Mouse (Mus musculus): ENCODE data around the gene Ccl7.

The Ccl7 gene
- long read RNA-seq, experiment 1 = 0 reads
- long read RNA-seq, experiment 2, partial matches to known transcripts = 0 of 4 reads
- long read RNA-seq, experiment 2, other reads (novel, unspliced or antisense) = 0 of 4 reads

DNA sequence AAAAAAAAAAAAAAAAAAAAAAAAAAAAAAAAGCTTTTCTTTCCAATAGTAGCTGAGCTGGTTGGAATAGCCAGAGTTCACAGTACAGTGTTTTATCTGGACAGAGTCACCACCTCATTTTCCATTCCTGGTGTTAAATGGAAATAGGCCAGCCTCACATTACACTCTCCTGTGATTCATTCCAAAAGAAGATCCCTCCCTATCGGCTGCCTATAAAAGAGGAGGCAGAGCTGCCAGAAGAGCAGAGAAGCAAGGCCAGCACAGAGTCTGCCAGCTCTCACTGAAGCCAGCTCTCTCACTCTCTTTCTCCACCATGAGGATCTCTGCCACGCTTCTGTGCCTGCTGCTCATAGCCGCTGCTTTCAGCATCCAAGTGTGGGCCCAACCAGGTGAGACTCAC, at the start of gene Ccl7:
TSS of gene Ccl7 (plus strand) at position 242 of the 400 bp plus-strand sequence.
- intact Hi-C loops (cut with DNase I) = loop anchor here (5.0 kb wide), 1 partner anchor 48 kb away; no protein-coding TSS in a partner anchor

DNA sequence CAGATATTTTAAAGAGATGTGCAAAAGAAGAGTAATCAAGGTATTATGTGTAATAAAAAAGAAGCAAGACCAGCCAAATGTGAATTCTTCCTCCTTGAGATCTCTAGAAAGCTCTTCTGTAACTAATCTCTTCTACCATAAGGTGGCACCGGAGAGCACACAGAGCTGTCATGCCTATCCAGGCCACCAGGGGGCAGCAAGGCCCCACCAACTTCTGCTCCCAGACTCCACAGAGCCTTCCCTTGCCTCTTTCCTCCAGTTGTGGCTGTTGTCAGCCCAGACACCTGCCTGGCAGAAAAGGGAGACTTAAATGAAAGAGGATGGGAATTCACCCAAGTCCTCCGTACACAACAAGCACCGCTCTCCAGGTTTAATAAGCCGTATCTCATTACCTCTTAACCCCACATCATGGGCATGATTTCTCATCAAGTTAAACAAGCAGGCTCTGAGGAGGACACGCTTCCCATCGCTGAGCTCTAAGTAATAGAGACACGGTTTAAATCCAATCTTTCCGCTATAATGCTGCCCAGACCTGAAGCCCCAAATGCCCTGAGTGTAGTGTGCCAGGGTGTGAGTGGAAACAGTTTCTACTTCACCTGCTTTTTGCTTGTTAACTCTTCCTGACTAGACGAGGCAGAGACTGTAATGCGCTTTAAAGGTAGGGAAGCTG, 49.2 kb upstream of the Ccl7 start:
- intact Hi-C loops (cut with DNase I) = loop anchor here (1.0 to 5.0 kb wide), 2 partner anchors 51 to 181 kb away; partner anchors contain the start of gene Ccl7

DNA sequence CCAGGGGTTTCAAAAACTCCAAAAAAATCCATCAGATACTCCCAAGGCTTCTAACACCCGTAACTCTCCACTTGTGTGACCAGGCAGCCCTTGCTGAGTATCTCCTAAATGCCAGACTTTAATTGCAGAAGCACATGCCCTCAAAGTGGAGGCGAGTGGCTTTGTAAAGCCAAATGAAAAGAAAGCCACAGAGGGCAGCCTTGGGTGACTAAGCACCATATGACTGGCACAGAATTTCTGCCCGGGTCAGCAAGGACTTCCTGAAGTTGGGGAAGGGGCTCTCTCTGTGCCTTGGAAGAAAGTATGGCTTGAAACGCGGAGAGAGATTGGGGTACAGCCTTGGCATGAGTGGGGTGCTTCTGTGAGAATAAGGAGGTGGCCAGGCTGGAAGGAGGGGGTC, 48.4 kb upstream of the Ccl7 start:
- intact Hi-C loops (cut with DNase I) = loop anchor here (5.0 kb wide), 1 partner anchor 50 kb away; the partner anchor contains the start of gene Ccl7

GRCm38 (mm10) chr11:81998646-81999045, 46.9 kb upstream of the Ccl7 start:
- intact Hi-C loops (cut with DNase I) = loop anchor here (5.0 kb wide), 1 partner anchor 49 kb away; the partner anchor contains the start of gene Ccl7

DNA sequence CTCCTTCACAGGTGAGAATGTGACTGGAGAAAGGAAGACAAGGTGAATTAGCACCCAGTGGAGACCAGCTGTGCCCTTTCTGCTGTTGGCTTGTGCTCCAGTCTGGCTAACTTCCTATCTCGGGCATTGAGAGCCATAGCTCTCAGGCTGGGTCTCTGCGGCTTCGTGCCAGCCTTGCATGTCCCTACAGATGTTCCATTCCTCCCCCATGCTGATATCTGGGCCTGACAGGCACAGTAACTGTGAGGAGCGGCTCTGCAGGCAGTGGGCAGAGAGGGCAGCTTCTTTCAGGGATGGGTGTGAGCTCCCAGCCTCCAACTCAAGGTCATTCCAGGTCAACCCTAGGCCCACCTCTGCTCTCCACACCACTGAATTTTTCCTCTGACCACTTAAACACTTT, 46.0 kb upstream of the Ccl7 start:
- intact Hi-C loops (cut with DNase I) = loop anchor here (5.0 kb wide), 1 partner anchor 48 kb away; the partner anchor contains the start of gene Ccl7

- intact Hi-C loops (cut with DNase I) = no loop called here
Measured at GRCm38 (mm10) chr11:82000581-82000980, 44.9 kb upstream of the Ccl7 start.

GRCm38 (mm10) chr11:82004810-82005209, 40.7 kb upstream of the Ccl7 start:
- intact Hi-C loops (cut with DNase I) = no loop called here

- intact Hi-C loops (cut with DNase I) = no loop called here
Measured at GRCm38 (mm10) chr11:82006796-82007423, 38.6 kb upstream of the Ccl7 start.

DNA sequence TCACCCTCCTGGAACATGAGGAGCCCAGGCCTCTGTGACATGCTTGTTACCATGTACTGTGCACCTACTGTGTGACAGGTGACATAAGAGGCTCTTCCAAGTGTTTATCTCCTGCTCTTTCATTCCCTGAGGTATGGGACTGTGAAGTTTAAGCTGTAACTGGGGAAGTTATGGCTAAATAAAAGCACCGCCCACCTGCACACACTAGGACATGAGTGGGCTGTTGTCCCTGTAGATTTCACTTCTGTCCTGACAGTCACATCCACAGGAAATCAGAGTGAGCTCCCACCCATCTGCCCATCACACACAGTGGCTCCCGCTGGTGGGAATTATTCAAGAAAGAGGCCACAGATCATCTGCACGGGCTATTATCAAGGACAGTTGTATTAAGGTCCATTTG, 35.4 kb upstream of the Ccl7 start:
- intact Hi-C loops (cut with DNase I) = no loop called here

- intact Hi-C loops (cut with DNase I) = no loop called here
Measured at GRCm38 (mm10) chr11:82011411-82012193, 33.9 kb upstream of the Ccl7 start.

GRCm38 (mm10) chr11:82013756-82014155, 31.8 kb upstream of the Ccl7 start:
- intact Hi-C loops (cut with DNase I) = no loop called here

DNA sequence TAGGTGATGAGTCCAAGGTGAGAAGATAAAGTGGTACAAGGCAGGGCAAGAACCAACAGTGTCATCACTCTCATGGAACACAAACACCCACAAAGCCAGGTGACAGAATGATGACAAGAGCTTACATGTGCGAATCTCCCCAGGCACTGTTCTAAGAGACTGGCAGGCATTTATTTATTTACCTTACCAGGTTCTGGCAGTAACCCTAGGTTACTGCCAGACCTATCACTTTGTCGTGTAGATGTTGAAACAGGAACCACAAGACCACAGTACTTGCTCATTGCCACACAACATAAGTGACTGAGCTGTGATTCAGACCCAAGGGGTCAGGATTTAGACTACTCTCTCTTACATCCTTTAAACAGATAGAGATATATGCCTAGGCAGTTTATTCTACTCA, 30.4 kb upstream of the Ccl7 start:
- intact Hi-C loops (cut with DNase I) = no loop called here

- intact Hi-C loops (cut with DNase I) = no loop called here
Measured at GRCm38 (mm10) chr11:82016181-82016780, 29.2 kb upstream of the Ccl7 start.

DNA sequence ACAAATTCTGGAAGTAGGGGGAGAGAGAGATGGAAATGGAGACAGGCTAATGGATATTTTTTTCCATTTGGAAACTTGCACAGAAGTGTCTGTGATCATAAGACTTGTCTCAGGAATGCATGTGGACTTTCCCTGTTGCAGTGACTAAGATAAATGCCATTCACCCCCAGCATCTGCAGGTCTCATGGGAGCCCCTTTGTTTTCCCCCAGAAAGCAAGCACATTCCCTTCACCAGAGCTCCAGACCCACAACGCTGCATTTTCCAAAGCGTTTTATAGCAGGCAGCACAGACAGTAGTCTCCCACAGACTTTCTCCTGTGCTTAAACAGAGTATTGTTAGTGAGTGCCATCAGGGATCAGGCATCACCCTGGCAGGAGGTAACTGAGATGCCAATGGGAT, 26.1 kb upstream of the Ccl7 start:
- intact Hi-C loops (cut with DNase I) = no loop called here

DNA sequence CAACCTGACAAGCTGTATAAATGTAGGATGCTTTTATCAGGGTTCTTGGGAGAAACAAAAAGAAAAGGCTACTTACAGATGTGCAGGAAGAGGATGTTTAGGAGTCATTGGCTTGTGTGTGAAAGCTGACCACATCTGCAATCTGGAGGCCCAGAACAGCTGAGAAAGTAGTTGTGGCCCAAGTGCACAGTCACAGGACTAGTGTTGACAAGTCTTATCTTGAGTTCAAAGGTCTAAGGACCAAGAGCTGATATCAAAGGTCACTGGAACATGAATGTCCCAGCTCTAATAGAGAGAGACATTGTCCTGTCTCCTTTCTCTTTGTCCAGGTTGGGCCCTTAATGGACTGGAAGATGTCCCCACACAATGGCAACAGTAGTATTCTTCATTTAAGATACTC, 25.7 kb upstream of the Ccl7 start:
- intact Hi-C loops (cut with DNase I) = no loop called here

- intact Hi-C loops (cut with DNase I) = no loop called here
Measured at GRCm38 (mm10) chr11:82021406-82021805, 24.1 kb upstream of the Ccl7 start.

GRCm38 (mm10) chr11:82022504-82023056, 22.9 kb upstream of the Ccl7 start:
- intact Hi-C loops (cut with DNase I) = no loop called here

DNA sequence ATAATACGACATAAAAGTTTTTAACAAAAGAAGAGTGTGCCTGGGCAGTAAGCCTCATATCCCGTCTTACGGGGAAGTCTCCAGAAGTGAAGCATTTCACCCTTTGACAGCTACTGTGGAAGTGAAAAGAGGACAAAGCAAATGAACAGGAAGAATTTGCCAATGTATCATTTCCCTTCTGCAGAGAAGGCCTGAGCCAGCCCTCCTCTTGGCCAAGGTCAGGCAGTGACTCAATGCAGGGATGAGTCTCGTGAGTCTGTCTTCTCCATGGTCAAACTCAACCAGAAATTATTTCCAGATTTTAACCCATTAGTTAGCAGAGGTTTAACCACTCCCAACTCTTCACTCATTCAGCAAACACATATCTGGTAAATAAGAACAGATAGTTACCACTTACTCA, 21.7 kb upstream of the Ccl7 start:
- intact Hi-C loops (cut with DNase I) = no loop called here

DNA sequence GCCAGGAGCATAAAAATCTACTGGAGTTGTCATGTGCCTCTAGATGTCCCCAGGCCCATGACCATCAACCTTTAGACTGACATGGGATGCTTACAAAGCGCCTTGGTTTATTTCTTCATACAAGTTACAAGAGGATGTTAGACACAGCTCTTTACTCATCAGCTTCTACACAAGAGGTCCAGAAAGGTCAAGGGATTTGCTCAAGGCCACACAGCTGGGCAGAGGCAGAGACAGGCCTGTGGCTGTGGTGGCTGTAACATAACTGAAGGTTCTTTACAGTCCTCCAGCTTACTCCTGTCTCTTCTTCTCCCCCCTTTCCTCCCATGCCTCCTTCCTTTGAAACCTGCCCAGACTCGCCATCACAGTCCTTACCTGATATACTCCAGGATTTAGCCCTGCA, 15.3 kb upstream of the Ccl7 start:
- intact Hi-C loops (cut with DNase I) = no loop called here

- intact Hi-C loops (cut with DNase I) = no loop called here
Measured at GRCm38 (mm10) chr11:82032136-82032535, 13.4 kb upstream of the Ccl7 start.

Data from adrenal gland (tissue).